Mouse (Mus musculus) layer of hippocampus, adult 9-11 months (tissue): ENCODE results near the gene Sphkap.

Experiments
- DNase-seq: peaks from one replicate; pipeline ENCODE4 v3.0.0; 2022

The Sphkap gene

DNA sequence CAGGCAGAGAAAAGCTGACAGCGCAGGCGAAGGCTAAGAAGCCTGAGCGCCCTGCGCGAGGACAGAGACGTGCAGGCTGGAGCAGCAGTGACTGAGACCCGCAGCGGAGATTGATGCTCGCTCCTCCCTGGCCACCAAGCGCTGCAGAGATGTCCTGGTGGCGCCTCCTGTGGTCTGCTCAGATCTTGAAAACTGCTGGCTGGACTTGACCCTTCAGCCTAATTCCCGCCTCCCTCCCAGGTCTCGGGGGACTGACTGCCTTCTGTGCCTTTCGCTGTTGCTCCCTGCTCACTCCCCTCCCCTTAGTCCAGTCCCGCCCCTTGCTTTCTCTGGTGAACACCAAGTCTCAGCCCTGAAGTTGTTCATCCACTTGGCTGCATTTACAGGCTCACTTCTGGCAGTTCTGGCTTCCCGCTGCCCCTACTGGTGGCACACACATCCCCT lies at the start of gene Sphkap:
Sphkap (minus strand) TSS at position 180 of the 444 bp plus-strand sequence.
- DNase-seq = peak; percentile 36

- DNase-seq = no peak
Measured at GRCm38 (mm10) chr1:83451291-83451690, 43.3 kb upstream of the Sphkap start.

GRCm38 (mm10) chr1:83440422-83440821 lies 32.4 kb upstream of the Sphkap start:
- no peak for DNase-seq

- no peak for DNase-seq
Measured at GRCm38 (mm10) chr1:83433932-83434331, 25.9 kb upstream of the Sphkap start.

GRCm38 (mm10) chr1:83429866-83430265 lies 21.9 kb upstream of the Sphkap start:
- peak; percentile 19 for DNase-seq

GRCm38 (mm10) chr1:83407616-83408015 lies 384 bp downstream of the Sphkap start:
- no peak for DNase-seq

GRCm38 (mm10) chr1:83406882-83407549 lies 984 bp downstream of the Sphkap start:
- no peak for DNase-seq

- DNase-seq = no peak
Measured at GRCm38 (mm10) chr1:83401079-83401478, 6.9 kb downstream of the Sphkap start.

GRCm38 (mm10) chr1:83396284-83396683 lies 11.7 kb downstream of the Sphkap start:
- DNase-seq = no peak

DNA sequence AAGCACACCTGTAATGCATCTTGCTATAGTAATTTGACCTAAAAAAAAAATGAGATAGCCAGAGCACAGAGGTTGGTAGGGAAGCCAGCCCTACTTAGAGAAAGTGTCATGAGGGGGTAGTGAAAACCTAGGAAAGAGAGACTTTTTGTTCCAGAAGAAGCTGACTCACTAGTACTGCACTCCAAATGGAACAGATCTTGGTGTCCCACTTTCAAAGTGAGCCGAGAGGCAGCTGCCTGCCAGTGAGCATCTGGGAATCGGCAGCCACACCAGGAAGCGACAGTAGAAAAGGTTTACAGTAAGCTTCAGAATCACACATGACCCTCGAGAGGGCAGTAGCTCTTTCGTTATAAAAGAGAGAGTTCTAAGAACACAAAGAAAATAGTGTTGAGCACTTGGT lies 12.4 kb downstream of the Sphkap start:
- DNase-seq = no peak

DNA sequence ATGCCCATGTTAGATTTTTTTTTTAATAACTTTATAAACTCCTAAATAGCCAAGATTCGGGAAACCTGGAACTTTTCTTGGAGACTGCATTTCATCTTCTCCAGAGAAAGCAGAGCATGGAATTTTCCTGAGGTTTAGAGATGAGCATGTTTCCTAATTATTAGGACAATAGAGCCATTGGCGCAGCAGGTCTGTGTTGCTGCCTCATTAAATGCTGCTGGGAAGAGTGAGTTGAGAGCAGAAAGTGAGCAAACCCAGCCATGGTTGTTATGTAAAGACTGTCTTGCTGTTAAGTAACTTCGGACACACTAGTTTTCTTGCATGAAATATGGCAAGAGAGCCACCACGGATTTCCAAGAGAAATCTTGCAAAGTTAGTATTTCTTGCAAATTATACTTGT lies 18.6 kb downstream of the Sphkap start:
- no peak for DNase-seq

DNA sequence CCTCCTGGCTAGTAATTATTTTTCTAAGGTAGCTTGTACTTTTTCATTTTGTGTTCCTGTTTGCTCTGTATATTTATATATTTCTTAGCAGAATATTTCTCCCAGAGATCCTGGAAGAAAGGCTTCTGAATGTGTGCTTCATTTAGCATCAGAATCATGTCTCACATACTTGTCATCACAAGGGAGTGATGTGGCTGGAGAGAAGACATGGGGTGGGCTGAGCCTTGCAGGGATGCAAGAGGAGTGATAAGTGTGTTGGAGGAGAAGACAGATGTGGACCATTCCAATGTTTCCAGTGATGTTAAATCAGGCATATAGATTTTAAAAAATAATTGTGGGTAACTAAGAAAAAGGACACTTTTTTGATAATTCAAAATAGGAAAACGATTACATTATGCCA lies 30.6 kb downstream of the Sphkap start:
- no peak for DNase-seq

DNA sequence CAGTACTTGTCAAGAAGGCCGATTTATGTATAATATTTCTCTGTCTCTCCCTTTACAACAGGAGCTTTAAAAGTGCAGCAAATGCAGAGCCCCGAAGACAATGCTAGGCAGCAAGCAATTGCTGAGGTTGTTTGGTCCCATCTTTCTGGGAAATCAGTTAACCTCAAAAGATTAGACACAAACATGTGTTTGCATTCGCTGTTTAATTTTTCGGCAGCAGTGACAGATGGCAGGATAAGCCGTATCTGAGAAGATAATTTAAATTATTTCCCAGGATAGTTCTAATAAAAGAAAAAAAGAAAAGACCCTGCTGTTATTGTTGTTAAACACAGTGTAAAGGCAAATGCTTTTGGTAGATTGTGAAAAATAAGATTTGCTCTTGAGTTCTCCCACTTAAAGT lies 41.5 kb downstream of the Sphkap start:
- no peak for DNase-seq

- no peak for DNase-seq
Measured at GRCm38 (mm10) chr1:83362168-83362567, 45.8 kb downstream of the Sphkap start.

- no peak for DNase-seq
Measured at GRCm38 (mm10) chr1:83346453-83346852, 61.5 kb downstream of the Sphkap start.

DNA sequence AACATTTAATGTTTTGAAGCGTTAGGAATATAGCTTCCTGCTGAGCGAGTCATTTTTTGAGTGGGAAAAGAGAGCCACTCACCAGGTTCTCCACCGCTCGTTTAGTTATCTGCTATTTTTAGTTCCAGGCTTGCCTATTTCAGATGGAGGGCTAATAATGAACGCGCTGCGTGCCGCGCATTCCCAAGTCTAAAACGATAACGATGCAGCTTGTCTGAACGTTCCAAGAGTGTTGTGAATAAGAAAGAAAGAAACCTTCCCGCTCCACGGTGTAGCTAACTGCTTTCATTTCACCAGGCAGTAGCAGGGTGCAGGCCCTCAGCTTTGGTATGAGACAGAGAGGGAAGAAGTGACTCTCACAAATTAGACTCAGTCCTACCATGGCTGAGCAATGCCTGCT lies 62.4 kb downstream of the Sphkap start:
- no peak for DNase-seq

GRCm38 (mm10) chr1:83345069-83345468 lies 62.9 kb downstream of the Sphkap start:
- DNase-seq = no peak

- no peak for DNase-seq
Measured at GRCm38 (mm10) chr1:83342726-83343250, 65.2 kb downstream of the Sphkap start.

GRCm38 (mm10) chr1:83339358-83339757 lies 68.6 kb downstream of the Sphkap start:
- no peak for DNase-seq

GRCm38 (mm10) chr1:83316917-83317316 lies 91.1 kb downstream of the Sphkap start:
- DNase-seq = peak; percentile 19

DNA sequence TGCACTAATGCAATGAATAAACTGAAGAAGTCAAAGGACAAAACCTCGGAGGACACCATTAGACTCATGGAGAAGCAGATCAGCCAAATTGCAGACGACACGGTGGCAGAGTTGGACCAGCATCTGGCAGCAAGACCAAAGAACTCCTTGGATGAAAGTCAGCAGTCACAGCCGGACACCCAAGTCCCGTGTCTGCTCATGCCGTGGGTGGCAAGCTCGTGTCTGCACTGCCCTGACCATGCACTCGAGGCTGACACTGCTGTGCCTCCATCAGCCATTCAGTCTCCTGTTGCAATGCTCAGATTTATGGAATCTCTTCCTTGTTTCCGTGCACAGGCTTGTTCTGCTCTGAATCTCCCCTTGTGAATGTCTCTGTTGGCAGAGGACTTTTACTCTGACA lies 92.9 kb downstream of the Sphkap start:
- no peak for DNase-seq

- no peak for DNase-seq
Measured at GRCm38 (mm10) chr1:83311607-83312295, 96.2 kb downstream of the Sphkap start.

- no peak for DNase-seq
Measured at GRCm38 (mm10) chr1:83297137-83298076, 110.6 kb downstream of the Sphkap start.
